Mouse (Mus musculus) frontal cortex, adult 2 months (tissue): ENCODE data around the gene 3830406C13Rik. TPM values are rescaled to one million over a fixed set of nuclear protein-coding genes. Genes with fewer than 3 reads are reported as not detected.
"Not testable (repeated sequence)": the region's sequence is repeated elsewhere in the genome, so short reads cannot be mapped to it uniquely, and the experiment has no call there.

Experiments
- DNase-seq, 2 experiments: peaks; one replicate each; pipeline ENCODE4 v3.0.0; 2022; ENCODE audit warnings: low spot score in 1 of 2; ENCODE audit errors: extremely low spot score in 1 of 2
- polyA plus RNA-seq: library from polyadenylated mRNA; depleted of rRNA; stranded (reverse); fragments of >200 nt; gene quantifications from 2 replicates; pipeline ENCODE4 v1.2.3, GENCODE M21; 2012; rRNA removed

Gene 3830406C13Rik
- polyA plus RNA-seq, result 33.7 and 36.2 TPM in 2 replicates

DNA sequence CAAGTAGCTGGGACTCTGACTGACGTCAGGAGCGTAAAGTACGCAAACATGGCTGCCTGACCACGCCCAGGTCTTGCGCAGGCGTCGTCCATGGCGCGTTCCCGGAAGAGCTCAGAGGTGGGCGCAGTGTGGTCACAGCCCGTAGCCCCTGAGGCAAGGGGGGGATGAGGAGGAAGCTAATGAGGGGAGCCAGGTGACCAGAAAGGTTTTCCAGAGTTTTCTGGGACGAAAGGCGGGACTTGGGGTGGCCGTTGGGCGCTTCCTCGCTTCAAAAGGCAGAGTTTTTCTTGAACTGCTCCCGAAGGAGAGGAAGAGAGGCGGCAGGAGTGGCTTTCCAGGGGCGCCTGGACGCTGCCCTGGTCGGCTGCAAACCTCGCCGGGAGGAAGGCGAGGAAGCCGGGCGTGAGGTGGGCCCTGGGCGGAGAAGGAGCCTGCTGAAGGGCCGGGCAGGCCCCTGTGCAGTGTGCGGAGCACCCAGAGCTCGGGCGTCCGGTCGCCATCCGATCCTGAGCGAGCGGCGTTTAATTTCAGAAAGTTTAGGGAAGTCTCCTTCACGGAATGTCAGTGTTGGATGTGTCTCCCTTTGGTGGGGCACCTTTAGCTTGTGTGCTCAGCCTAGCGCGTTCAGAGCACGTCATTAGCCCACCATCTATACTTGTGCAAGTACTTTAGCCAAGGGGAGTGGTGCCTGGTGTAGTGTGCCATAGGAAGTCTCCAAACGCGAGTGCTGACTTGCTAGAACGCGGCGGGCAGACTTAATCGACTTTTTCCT is at the start of gene 3830406C13Rik:
Gene 3830406C13Rik, plus strand, starts transcription at position 33 of the 772 bp plus-strand sequence.
- DNase-seq, result peak; percentile 77 to 91

DNA sequence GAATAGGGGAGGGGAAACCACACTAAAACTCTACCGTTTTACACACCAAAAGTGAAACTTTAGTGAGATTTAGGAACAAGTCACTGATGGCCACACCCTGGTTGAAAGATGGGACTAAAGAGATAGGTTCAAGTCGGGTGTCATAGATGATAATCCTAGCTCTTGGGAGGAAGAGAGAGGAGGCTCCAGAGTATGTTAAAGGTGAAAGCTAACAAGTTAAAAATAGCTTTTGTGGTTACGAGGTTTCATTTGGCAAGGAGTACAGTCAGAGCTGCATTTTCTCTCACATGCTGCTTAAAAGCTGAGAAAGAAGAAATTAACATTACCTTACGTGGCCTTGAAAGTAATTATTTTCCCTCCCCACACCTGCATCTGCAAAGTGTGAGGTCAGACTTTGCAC is 40.2 kb upstream of the 3830406C13Rik start:
- DNase-seq, result no peak

DNA sequence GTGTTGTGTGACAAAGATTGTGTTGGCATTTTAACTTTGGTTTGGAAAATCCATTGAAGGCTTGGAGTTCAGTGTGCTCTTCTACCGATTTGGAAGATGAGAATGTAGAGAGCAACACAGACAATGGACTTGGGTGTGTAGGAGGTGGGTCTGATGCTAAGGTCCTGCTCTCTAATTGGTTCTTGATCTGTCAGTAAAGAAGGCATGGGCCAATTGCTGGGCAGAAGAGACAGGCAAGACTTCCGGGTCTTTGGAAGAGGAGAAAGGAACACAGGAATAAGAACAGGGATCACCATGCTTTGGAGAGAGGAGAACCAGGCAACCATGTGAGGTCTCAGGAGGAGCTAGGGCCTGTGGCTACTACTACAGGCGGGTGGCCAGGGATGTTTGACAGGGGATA is 7.9 kb upstream of the 3830406C13Rik start:
- DNase-seq, result no peak

DNA sequence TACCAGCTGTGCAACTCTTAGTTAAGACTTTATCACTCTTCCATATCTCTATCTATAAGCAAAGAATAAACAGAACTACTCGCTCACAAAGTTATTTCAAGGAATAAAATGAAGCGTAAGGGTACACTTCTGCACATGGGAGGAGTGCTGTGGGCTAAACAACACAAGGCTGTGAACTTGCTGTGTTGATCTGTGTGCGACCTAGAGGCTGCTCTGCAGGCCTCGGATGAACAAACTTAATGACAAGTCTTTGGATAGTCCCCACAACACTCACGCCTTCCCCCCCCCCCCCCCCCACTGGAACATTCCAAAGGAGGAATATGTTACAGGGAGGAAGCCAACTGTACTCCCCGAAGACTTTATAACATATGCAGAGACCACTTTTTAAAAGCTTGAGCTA is 332 bp upstream of the 3830406C13Rik start, which contains the start of gene Gm49355:
Gene Gm49355, plus strand, starts transcription at position 336 of the 400 bp plus-strand sequence.
- DNase-seq, result no peak

DNA sequence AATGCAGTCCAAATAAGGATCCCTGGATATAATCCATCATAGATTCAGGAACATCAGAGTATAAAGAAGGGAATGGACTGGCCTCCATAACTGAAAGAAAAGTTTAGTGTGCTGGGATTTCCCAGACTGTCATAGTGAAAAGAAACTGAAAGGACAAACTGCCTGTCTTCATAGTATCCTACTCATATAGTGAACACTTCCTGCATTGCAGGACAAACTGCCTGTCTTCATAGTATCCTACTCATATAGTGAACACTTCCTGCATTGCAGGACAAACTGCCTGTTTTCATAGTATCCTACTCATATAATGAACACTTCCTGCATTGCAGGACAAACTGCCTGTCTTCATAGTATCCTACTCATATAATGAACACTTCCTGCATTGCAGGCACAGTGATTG is 5.8 kb downstream of the 3830406C13Rik start:
- DNase-seq, result not testable (repeated sequence)

DNA sequence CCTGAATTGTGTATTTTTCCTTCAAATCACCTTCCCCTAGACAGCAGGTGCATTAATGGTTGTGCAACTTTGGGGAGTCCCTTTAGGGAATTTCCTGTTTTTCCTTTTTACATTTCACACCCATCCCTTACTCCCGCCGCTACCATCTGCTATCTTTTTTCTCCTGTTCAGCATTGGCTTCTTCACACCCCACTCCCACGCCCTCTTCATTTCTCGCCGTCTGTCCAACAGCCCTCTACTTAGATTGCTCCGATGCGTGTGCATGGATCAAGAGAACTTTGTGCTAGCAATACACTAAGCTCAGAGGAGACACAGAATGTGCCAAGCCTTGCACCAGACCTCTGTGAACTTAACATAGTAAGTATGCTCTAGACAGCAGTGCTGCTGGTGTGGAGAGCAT is 12.4 kb downstream of the 3830406C13Rik start:
- peak; percentile 78 to 90 for DNase-seq

DNA sequence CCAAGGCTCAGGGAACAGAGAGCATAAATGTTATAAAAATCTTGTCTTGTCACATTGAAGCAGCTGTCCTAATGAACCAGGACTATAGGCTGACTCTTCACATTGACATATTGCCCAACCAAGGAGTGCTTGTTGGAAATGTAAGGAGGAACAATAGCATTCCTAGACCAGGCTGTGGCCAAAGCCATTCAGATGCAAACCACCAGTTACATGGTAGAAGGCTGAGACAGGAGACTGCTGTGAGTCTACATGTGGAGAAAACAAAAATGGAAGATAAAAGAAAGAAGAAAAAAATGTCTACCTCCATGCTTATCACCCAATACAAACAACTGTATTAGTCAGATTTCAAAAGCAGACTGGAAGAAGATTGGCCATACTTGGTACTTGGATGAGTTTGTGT is 15.2 kb downstream of the 3830406C13Rik start:
- DNase-seq, result no peak

DNA sequence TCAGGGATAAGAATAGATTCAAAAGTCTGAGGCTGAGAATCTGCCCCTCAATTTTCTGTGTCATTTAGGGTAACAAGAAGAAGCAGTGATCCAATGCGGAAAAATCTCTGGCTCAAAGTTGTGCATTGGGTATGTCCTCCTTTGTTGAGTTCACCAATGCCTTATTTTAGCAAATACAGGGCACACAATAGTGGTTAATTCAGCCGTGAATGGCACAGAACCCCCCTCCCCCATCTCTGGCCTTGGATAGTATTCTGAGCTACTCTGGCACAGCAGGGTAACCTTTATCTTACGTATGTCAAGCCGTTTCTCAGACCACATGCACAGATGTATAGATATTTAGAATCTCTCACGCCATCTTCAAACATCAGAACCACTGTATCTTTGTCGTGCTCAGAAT is 15.7 kb downstream of the 3830406C13Rik start:
- DNase-seq, result no peak

DNA sequence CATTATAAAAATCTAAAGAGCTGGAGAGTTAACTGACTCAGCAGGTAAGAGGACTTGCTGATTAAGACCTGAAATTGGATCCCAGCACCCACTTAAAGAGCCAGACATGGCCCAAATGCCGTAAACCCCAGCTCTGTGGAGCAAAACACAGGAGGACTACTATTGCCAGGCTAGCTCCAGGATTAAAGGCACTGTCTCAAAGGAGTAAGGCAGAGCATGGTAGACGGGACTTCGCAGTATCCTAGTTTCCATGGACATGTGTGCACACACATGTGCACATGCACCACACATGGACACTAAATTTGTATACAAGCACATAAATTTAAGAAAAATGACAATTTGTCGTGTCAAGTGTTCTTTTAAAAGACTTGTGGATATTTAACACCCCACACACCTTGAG is 16.3 kb downstream of the 3830406C13Rik start:
- DNase-seq, result no peak

DNA sequence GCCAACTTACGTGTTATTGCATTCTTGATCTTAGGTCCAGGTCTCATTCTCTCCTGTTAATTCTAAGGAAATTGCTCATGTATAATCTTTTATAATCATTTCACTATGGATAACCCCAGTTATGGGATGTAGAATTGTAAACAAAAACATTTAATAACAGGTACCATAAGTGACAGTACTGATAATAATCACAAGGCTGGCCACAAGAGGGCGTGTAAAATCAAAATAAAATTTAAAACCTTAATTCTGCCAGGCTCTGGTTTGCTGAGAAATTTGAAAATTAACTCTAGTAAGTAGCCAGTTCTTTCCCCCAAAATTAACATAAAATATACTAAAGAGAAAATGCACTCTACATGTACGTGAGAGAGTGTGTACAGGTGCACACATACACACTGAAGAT is 16.7 kb downstream of the 3830406C13Rik start:
- DNase-seq, result peak in 1 of 2 experiments; percentile 71

DNA sequence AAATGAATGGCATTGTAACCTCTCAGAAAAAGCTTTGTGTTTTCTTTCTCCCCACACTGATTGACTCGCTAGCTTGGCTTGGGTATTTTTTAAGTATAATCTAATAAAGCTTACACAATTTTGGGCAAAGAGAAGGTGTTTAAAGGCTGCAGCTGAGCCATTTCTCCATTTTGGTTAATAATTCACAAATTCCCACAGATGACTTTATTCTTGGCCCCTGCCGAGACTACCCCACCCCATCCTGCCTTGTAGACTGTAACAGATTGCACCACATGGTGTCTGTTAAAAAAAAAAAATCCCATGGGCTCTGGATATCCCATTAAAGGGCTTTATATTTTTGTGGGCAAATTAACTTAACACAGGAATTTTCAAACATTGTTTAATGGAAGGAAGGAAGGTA is 19.1 kb downstream of the 3830406C13Rik start:
- DNase-seq, result no peak

DNA sequence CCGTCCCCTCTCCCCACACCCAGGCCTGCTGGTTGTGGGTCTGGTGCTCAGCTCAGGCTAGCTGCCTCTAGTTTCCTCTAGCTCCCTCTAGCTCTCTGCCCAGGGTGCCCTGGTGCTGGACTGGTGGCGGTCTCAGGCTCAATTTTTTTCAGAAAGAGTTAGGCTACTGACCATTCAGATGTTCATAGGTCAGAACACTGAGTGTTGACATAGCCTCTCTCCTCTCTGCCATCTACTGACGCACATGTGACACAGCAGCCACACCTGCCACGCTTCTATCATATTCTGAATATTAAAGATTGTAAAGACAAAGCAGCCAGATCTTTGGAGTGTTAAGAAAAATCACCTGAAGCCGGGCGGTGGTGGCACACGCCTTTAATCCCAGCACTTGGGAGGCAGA is 49.6 kb downstream of the 3830406C13Rik start:
- DNase-seq, result no peak

DNA sequence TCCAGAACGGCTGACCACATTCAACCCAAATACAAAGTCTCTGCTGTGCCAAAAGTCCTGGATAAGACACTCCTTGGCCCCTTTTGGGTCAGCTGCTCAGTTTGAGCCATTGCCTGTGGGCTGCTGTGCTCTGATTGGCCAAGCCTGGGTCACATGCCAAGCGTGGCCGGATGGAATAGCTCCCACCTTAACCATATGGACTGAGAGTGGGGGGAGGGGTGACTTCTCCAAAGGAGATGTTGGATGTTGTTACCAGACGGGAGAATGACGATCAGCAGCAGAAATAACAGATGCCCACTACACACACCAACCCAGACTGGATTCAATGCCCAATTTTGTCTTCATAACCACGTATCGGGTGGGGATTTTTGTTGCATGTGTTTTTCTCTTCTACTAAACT is 51.0 kb downstream of the 3830406C13Rik start:
- DNase-seq, result no peak

DNA sequence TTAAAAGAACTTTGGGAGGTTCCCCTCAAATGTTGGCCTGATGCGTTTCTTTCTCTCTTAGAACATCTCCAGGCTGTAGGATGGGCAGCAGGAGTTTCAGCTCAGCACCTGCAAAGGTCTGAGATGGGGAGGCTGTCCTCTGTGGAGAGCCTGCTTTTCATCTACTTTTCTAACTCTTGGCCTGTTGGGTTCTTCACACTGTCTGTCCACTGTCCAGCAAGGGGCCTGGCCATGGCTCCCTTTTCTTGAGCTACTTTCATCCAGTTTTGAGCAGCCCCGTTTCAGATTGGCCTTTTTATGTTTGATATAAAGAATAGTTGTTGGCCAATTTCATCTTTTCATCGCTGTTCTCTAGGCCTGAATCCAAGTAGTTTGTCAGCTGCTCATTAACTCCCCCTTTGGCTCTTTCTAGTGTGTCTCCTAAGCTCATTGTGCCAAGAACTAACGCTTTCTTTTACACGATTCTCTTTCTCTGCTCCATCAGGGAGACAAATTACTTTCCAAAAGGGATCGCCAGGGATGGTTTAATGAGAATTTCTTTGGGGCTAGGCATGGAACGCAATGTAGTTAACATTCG is 53.5 kb downstream of the 3830406C13Rik start:
- peak in 1 of 2 experiments; percentile 59 for DNase-seq

DNA sequence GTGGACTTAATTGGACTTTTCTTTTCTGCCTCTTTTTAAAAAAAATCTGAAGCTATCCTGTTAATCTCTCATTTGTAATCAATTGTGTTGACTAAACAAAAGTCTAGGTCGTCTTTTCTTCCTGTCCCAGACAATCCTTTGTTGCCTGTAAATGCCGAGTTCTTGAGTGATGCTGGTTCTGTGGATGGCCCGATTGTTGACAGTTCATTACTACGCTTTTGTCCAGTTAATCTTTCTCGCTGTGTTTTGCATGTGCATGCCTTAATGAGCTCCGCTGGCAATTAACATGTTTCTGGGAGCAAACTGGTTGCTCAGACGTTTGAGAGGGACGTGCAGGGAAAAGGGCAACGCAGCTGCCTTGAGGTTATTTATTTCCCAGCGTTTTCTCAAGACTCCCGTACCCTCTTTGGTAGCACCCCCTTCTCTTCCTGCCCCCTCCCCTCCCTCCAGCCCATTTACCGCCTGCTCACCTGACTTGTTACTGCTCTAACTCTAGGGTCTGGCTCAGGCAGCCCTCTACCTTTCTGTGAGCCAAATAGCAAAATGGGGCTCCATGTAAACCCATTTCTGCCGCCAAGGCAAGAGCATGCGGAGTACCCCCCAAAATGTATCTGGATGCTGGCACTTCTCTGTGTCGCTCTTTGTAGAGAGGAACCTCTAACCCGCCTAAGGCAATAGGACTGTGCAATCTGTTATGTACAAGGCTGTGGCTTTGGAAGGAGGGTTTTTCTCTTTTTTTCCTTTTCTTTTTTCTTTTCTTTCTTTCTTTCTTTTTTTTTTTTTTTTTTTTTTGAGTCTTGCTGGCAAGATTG is 54.2 kb downstream of the 3830406C13Rik start:
- DNase-seq, result no peak

DNA sequence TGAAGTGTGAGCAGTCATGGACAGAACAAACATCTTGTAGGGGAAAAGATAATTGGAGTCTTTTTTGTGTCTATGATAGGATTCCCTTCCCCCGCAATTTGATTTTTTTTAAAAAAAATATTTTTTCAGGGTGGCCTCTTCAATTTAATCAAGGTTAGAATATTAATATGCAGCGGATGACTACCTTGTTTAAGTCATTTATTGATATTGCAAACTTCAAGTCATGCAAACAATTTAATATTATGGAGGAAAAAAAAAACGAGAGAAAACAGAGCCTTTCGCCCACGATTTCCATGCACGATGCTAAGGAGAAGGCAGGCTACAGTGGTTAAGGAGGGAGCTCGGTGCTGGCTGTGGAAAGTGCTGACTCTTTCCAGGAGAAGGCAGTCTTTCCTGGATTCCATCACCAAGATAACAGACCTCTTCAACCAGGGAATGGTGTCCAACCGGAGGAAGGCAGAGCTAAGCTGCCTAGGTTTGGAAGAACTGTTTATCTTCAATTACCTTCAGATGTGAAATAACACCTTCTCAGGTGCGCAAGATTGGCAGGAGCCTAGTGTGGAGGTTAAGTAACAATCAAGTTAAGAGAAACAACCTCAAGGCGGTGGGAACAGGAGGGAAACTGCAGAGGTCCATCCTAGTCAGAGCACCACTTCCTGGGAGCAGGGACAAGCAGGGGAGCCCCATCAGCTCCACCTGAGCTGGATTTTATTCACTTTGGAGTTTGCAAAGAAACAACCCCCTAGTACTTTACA is 55.0 kb downstream of the 3830406C13Rik start:
- no peak for DNase-seq

DNA sequence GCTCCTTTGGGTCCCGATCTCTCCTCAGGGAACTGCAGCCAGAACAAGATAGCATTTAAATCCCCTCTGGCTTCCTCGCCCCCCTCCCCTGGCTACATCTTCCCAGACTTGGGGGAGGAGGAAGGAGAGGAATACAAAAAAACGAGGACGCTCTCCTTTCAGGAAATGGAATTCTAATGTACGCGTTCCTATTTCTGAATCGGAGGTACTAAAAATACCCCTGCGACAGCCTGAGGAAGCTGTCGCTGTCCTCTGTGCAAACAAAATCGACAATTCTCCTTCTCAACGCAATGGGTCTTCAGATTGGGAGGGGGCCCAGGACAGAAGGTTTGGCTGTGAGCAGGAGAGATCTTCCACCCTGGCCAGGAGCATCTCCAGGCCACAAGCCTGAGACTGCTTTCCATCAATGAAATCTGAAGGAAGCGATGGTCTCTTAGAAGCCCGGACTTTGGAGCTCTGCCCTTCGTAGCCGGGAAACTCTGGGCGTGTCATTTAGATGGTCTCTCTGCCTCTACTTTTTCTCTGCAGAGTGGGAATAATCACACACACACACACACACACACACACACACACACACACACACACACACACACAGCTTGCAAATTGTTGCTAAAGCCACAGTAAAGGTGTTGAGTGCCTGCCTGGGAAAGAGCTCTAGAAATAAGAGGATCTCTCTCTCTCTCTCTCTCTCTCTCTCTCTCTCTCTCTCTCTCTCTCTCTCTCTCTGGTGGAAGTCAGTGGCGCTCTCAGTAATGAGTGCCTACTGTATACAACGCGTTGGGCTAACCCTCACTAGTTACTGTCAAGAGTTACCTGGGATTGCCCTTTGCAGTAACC is 56.5 kb downstream of the 3830406C13Rik start:
- no peak for DNase-seq

DNA sequence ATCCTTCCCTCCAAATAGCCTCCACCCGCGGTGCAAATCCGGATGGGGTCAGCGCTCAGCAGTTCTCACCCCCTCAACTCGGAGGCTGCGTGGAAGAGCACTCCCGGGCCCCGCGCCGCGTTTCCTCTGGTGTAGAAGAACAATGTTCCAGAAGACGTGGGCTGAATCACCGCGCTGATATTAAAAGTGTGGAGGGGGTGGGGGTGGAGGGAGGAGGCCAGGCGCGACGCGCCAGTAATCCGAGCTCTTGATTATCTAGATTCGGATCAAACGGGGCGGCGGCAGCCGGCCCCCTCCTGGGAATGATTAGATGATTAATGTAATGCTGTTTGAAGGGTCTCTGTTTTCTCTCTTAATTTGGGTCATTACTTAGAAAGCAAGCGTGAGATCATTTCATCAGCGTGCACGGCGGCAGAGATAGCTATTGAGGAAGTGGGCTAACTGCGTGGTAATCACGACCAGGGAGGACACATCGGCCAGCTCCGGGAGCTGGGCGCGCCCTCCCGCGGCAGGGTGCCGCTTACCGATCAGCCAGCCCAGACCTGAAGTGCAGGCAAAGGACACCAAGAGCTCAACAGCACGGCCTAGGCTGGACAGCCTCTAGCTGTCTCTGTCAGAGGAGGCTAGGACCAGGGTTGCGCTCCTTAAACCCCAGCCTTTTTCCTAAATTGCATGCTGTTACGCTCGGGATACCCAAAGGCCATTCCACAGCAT is 57.3 kb downstream of the 3830406C13Rik start:
- DNase-seq, result no peak

DNA sequence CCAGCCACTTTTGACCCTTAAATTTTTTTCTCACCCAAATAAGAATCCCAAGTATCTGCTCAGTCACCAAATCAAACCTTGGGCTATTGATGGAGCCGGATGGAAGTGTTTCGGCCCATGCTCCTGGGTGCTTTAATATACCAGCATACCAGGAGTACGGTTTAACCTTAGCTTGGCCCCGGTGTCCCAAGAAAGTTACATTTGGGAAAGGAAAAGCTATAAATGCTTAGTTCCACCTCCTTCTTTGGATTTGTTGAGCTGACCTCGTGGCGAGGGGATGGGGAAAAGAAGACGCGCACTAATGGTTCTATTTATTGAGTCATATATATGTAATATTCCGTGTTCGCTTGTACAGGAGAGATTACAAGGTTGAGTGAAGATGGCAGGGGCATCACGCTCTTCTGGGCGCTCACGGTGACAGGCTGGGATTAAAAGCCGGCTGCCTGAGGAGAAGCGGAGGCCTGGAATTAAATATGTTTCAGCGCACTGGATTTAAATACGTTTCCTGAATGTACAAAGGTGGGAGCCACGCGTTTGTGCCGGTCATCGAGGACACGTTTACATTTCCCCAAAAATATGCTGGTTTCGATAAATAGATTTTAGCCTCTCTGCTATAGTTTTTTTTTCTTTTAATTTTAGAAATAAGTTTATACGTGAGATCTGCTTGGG is 58.0 kb downstream of the 3830406C13Rik start:
- no peak for DNase-seq
